Mouse (Mus musculus) cortical plate, adult 2 months (tissue): ENCODE data around the gene Ptpn5. TPM values are rescaled to one million over a fixed set of nuclear protein-coding genes. Genes with fewer than 3 reads are reported as not detected.

ENCODE experiments used
- H3K27ac ChIP-seq: fragments of 200-500 bp; 2 replicates; pipeline ENCODE4 v1.5.1; 2012; ENCODE audit warnings: low read length, control low read depth, inconsistent platforms; ENCODE audit not compliant: insufficient read depth
- H3K4me1 ChIP-seq: fragments of 200-500 bp; 2 replicates; pipeline ENCODE4 v1.6.1; 2011; ENCODE audit warnings: low read length; ENCODE audit not compliant: control insufficient read depth, insufficient read depth
- H3K4me3 ChIP-seq: fragments of 200-500 bp; 2 replicates; pipeline ENCODE4 v1.5.1; 2011; ENCODE audit warnings: mild to moderate bottlenecking, low read length, control low read depth; ENCODE audit not compliant: insufficient read depth
- CTCF ChIP-seq: fragments of 200-500 bp; IDR thresholded peaks from 2 replicates; pipeline ENCODE4 v1.5.1; 2011; ENCODE audit warnings: mild to moderate bottlenecking, control low read depth, low read length; ENCODE audit not compliant: insufficient read depth; ENCODE audit errors: extremely low read depth
- POLR2A ChIP-seq: fragments of 200-500 bp; IDR thresholded peaks from 2 replicates; pipeline ENCODE4 v1.6.1; 2011; ENCODE audit warnings: mild to moderate bottlenecking, low read length, control low read depth; ENCODE audit not compliant: insufficient read depth; ENCODE audit errors: extremely low read depth
- polyA plus RNA-seq: library from polyadenylated mRNA; depleted of rRNA; stranded (reverse); fragments of >200 nt; gene quantifications from 2 replicates; pipeline ENCODE4 v1.2.3, GENCODE M21; 2012

The Ptpn5 gene
- polyA plus RNA-seq, 1 experiment, result 221 TPM

DNA sequence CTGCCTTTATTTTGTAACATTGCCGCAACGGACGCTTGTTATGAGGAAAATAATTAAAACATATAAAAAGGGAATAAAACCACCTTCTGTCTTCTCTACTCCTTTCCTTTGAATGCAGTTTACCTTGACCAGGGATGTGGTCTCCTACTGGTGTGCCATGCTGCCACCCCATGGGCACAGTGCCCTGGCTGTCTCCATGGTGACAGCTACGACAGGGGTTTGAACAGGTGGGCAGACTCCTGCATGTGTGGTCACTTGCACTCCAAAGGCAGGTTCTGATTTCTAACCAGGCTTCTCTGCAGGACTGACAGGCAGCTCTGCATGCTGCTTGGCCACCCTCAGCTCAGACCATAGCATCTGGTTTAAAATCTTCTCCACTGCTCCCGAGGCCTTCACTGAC is 21.4 kb downstream of the Ptpn5 start:
- no peak overlapping the region for H3K4me3 ChIP-seq
- TF ChIP-seq CTCF (no peak), POLR2A (no peak)
- no peak overlapping the region for H3K27ac ChIP-seq
- H3K4me1 ChIP-seq, result peaks cover 13% of the 10 kb centered on the region; the same call in 1 of the 2 replicates

DNA sequence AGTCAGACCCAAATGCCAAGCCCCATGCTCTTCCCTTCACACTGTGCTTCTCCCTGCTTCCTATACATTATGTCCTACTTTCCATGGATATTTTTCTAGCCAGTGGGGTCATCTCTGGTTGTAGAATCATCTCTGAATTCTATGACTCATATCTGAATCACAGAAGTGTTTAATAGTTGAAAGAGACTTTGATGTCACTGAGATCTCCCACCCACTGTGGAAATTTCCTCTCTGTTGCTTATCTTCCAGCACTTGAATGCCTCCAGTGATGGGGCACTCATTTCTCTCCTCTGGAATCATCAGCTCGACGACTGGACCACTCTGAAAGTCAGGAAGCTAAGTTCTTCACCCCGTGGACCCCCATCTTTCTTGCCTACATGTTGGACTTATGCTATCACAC is 22.4 kb downstream of the Ptpn5 start:
- Histone ChIP-seq H3K4me1 (peaks cover 13% of the 10 kb centered on the region; the same call in 1 of the 2 replicates), H3K4me3 (no peak overlapping the region), H3K27ac (peak overlapping the region; percentile 16)
- TF ChIP-seq POLR2A, result no peak
- TF ChIP-seq CTCF, result no peak

DNA sequence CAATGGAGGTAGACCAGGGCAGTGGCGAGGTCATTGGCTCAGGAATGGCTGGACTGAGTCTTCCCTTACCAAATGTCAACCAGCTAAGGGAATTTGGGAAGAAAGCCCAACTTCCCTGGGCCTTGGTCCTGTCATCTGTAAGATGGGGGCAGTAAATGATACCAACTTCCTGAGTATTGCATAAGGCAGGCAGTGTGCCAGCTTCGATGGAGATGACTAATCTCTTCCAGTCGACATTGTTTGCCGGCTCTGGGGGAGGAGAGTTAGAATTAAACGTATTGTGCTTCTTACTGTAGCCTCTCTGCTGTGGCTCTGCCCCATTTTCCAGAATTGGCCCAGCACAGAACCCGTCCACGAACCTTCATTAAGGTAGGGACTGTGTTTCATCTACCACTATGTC is 23.0 kb downstream of the Ptpn5 start:
- TF ChIP-seq POLR2A (no peak), CTCF (no peak)
- Histone ChIP-seq H3K27ac (peak overlapping the region; percentile 38; the same call in 1 of the 2 replicates), H3K4me1 (peaks cover 11% of the 10 kb centered on the region; the same call in 1 of the 2 replicates), H3K4me3 (no peak overlapping the region)

DNA sequence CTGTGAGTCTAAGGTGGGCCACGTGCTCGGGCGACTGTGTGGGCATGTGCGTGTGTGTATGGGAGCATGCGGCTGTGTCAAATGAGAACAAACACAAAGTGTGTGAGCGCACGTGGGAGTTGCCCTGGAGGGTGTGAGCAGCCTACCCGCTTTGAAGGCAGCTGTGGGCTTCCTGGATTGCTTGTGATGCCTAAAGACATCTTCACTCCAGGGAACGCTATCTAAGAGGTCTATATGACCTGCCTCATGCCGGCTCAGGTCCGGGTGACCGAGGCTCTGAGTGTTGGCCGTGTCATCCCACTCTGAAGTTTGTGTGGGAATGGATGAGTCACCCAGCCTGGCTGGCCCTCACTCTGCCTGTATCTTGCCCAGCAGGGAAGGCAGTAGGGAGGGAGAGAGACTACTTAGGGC is 24.7 kb downstream of the Ptpn5 start:
- H3K4me3 ChIP-seq, result no peak overlapping the region
- TF ChIP-seq CTCF, result no peak
- no peak for TF ChIP-seq POLR2A
- peaks cover 8% of the 10 kb centered on the region; the same call in 1 of the 2 replicates for H3K4me1 ChIP-seq
- no peak overlapping the region for H3K27ac ChIP-seq

DNA sequence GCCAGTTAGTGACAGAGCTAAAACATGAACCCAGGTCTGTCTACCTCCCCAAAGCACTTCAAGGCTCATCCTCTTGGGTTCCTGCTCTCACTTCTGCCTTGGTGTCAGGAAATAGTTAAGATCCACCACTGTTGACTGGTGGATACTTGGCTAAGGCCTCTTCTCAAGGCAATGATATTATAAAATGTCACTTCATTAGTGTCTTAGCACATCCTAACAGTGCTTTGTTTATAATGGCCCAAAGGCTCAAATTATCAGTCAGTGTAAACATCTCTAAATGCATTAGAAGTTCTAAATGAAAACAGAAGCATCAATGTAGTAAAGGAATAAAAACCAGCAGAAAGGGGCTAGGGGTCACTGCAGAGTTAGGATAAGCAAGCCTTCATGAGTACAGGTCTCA is 26.5 kb downstream of the Ptpn5 start:
- TF ChIP-seq CTCF, result no peak
- no peak for TF ChIP-seq POLR2A
- no peak overlapping the region for H3K4me3 ChIP-seq
- H3K4me1 ChIP-seq, result peaks cover 5% of the 10 kb centered on the region; the same call in 1 of the 2 replicates
- H3K27ac ChIP-seq, result no peak overlapping the region

DNA sequence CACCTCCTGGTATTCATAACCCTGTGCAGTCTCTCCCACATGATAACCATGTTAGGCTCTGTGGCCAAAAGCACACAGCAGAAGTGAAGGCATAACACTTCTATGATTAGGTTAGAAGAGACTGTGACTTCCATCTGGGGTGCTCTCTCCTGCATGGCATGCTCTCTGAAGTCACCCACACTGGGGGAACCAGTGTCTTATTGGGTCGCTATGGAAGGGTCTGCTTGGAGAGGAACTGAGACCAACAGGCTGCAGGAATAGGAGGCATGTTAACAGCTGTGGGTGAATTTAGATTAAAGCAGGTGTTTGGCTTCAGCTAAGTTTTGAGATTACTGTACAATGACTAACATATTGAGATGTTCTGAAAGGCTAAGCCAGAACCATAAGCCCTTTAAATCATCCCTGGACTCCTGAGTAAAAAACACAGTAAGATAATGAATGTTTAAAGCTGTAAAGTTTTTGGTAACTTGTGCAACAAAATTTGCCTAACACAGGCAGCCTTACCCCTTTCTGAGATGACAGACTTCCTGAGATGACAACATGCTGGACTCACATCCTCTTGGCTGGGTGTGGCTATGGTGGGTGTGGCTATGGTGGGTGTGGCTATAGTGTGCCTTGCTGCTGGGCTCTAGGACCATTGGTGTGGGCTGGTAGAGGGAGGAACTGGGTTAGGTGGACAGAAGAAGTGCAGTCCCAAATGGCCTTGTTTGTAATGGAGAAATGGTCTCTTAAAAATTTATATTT is 29.6 kb downstream of the Ptpn5 start:
- TF ChIP-seq CTCF (no peak), POLR2A (no peak)
- H3K27ac ChIP-seq, result no peak overlapping the region
- peaks cover 10% of the 10 kb centered on the region for H3K4me1 ChIP-seq
- no peak overlapping the region for H3K4me3 ChIP-seq

DNA sequence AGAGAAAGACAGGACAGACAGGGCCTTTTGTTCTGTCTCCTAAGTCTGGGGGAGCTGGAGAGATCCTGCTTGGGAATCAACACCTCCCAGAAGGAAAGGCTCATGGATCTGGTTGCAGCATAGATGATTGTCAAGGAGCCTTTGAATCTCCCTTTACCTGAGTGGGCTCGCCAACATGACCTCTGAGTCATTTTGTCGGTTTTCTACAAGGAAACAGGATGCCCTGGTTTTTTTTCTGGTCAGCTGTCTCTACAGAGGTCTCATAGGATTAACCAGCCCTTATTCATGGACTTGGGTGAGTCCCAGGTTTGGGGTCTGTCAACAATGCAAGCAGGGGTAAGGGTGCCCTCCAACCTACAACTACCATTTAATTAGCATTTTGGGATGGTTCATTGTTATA is 30.5 kb downstream of the Ptpn5 start:
- TF ChIP-seq POLR2A (no peak), CTCF (no peak)
- no peak overlapping the region for H3K27ac ChIP-seq
- H3K4me3 ChIP-seq, result no peak overlapping the region
- peaks cover 16% of the 10 kb centered on the region for H3K4me1 ChIP-seq

DNA sequence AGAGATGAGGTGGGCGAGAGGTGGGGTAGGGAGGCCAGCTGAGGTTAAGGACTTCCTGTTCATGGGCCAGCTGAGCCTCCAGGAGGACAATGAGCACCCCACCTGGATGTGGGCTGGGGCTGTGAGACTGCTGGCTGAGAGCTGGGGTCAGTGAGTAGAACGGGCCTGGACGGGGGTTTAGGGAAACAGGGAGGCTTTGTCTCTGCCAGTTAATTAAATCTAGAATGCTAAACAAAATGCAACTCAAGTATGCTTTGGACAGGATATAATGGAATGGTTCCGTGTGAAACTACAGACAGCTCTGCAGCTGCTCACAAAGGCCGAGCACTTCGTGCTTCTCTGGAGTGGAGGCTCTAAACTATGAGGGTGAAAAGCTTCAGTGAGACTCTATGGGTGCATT is 32.9 kb downstream of the Ptpn5 start:
- Histone ChIP-seq H3K4me1 (peaks cover 17% of the 10 kb centered on the region), H3K27ac (no peak overlapping the region), H3K4me3 (no peak overlapping the region)
- TF ChIP-seq POLR2A (no peak), CTCF (no peak)

DNA sequence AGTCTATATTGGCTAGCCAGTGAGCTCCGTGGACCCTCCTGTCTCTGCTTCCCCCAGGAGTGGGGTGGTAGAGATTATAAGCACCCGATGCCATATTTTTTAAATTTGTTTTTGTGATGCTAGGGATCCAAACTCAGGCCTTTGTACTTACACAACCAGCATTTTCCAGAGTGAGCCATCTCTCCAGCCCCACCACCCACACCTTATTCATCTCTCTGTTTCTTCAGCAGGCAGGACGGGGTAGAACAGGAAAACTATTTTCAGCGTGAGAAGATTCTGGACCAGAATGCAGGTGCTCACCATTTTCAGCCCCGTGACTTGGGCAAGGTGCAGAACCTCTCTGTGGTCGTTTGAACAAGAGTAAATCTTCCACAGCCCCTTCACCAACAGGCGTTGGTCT is 34.2 kb downstream of the Ptpn5 start:
- Histone ChIP-seq H3K4me1 (peaks cover 17% of the 10 kb centered on the region), H3K27ac (peak overlapping the region; percentile 10; the same call in 1 of the 2 replicates), H3K4me3 (no peak overlapping the region)
- TF ChIP-seq CTCF (no peak), POLR2A (no peak)

DNA sequence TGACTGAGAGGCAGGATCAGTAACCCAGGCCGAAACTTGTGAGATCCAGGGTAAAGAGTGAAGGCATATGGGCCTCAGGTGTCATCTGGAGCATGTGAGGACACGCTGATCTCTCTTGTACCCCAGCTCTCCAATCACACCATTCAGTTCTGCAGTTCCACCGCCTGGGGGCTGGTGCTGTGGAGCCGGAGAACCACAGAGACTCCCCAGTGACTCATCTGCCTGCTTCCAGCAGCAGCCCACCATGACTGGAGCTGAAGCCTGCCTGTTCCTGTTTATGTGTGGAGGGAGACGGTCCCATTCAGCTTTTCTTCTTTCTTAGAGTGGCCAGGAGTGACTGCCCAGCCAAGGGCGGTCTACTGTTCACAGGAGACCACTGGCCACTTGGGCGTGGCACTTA is 35.4 kb downstream of the Ptpn5 start:
- TF ChIP-seq POLR2A (no peak), CTCF (0 out of 2 replicates have a peak, but pooled peaks have one; percentile 17)
- Histone ChIP-seq H3K4me1 (peaks cover 17% of the 10 kb centered on the region), H3K4me3 (no peak overlapping the region), H3K27ac (0 out of 2 replicates have a peak overlapping the region, but pooled peaks have one; percentile 10)
